Mouse (Mus musculus) cortical plate, adult 2 months (tissue): ENCODE measurements around the gene Syce3. TPM values are rescaled to one million over a fixed set of nuclear protein-coding genes. Genes with fewer than 3 reads are reported as not detected.

Experiments used
- H3K27ac ChIP-seq: fragments of 200-500 bp; 2 replicates; pipeline ENCODE4 v1.5.1; 2012; ENCODE audit warnings: low read length, control low read depth, inconsistent platforms; ENCODE audit not compliant: insufficient read depth
- H3K4me1 ChIP-seq: fragments of 200-500 bp; 2 replicates; pipeline ENCODE4 v1.6.1; 2011; ENCODE audit warnings: low read length; ENCODE audit not compliant: control insufficient read depth, insufficient read depth
- H3K4me3 ChIP-seq: fragments of 200-500 bp; 2 replicates; pipeline ENCODE4 v1.5.1; 2011; ENCODE audit warnings: mild to moderate bottlenecking, low read length, control low read depth; ENCODE audit not compliant: insufficient read depth
- CTCF ChIP-seq: fragments of 200-500 bp; IDR thresholded peaks from 2 replicates; pipeline ENCODE4 v1.5.1; 2011; ENCODE audit warnings: mild to moderate bottlenecking, control low read depth, low read length; ENCODE audit not compliant: insufficient read depth; ENCODE audit errors: extremely low read depth
- POLR2A ChIP-seq: fragments of 200-500 bp; IDR thresholded peaks from 2 replicates; pipeline ENCODE4 v1.6.1; 2011; ENCODE audit warnings: mild to moderate bottlenecking, low read length, control low read depth; ENCODE audit not compliant: insufficient read depth; ENCODE audit errors: extremely low read depth
- polyA plus RNA-seq: library from polyadenylated mRNA; depleted of rRNA; stranded (reverse); fragments of >200 nt; gene quantifications from 2 replicates; pipeline ENCODE4 v1.2.3, GENCODE M21; 2012

The Syce3 gene
- polyA plus RNA-seq, 1 experiment: 0.33 TPM

DNA sequence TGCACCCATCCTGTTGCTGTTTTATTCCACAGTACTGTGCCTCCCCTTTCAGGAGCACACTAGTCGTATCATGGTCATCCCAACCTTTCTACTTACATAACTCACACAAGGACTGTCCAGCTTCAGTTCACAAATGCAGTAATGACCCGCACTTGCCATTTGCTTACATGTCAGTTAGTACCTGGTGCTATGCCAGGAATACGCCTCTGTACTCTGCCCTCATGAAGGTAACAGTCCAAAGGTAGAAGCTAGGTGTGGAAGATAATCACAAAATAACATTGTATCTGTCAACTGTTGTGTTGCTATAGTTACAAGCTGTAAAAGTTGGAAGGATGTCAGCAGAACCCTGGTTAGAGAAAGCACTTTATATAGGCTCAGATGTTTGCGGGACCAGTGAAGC is 13.4 kb downstream of the Syce3 start:
- no peak for TF ChIP-seq POLR2A
- no peak for TF ChIP-seq CTCF
- no peak overlapping the region for H3K4me3 ChIP-seq
- no peak overlapping the region for H3K27ac ChIP-seq
- H3K4me1 ChIP-seq: no peaks in the 10 kb centered on the region

DNA sequence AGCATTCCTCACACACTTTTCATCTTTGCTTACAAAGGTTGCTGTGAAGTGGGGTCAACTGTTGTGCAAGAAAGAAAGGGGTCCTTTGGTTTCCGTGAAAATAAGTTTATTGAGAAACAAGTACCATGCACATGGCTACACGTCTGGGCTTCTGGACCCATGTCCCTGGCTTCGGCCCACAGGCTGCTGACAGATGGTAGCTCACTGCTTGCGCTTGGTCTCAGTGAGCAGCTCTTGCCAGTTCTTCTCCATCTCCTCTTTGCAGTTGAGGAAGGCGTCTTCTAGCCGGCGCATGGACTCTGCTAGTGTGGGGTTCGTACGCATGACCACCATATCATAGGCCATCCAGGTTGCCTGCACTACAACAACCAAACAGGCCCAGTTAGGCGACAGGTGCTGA is 20.2 kb downstream of the Syce3 start:
- Histone ChIP-seq H3K27ac (no peak overlapping the region), H3K4me3 (no peak overlapping the region), H3K4me1 (no peaks in the 10 kb centered on the region)
- TF ChIP-seq POLR2A: no peak

GRCm38 (mm10) chr15:89387127-89387526 is 23.2 kb downstream of the Syce3 start:
- TF ChIP-seq CTCF: no peak
- TF ChIP-seq POLR2A: no peak
- no peak overlapping the region for H3K27ac ChIP-seq
- no peak overlapping the region for H3K4me3 ChIP-seq
- no peaks in the 10 kb centered on the region for H3K4me1 ChIP-seq

DNA sequence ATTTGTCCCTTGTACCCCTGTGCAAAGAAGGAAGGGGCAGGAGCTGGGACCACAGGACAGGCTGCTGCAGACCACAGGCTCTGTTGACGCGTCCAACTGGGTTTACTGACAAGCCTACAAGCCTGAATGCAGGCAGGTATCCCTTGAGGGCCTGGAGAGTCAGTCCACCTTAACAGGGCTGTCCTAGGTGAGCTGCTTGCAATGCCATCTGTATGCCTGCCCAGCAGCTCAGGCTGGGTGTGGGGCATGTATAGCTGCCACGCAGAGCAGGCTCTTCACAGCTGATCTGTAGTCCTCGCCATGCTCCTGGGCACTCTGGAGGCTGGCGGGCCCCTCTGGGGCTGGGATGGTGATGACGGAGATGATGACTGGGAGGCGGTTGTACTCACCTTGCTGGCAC is 25.7 kb downstream of the Syce3 start, which contains the start of gene Klhdc7b:
Gene Klhdc7b, plus strand, starts transcription at position 301 of the 400 bp plus-strand sequence.
- no peak within 1 kb of the TSS for H3K4me3 ChIP-seq
- no peak within 1 kb of the TSS for H3K27ac ChIP-seq
- no peak for TF ChIP-seq POLR2A
- no peak for TF ChIP-seq CTCF
- no peaks in the 10 kb centered on the region for H3K4me1 ChIP-seq

GRCm38 (mm10) chr15:89379429-89379828 is 30.9 kb downstream of the Syce3 start:
- no peaks in the 10 kb centered on the region for H3K4me1 ChIP-seq
- no peak for TF ChIP-seq POLR2A
- TF ChIP-seq CTCF: no peak
- H3K27ac ChIP-seq: no peak overlapping the region
- peak overlapping the region; percentile 44; the same call in 1 of the 2 replicates for H3K4me3 ChIP-seq

DNA sequence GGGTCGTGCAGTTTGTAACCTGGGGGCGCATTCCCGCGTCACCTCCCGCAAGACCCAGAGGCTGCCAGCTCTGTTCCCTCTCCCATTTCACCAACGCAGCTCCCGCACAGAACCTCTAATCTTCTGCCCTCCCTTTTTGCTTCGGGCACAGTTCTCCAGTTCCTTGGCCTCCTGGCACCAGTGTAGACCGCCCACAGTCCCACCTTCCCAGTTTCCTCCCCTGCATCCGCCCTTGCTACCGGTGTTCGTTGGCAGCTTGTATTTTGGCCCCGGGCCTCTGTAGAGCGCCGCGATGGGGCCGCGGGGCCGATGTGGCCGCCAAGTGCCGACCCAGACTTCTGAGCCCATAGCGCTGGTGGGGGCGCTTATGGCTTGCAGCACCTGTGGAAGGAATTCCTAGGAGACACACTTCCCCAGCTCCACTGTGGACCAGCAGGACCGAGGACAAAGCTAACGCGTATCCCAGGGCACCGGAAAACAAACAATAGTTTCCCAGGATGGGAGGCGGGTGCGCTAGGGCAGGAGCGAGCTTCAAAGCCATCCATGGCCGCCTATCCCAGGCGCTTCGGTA is 31.4 kb downstream of the Syce3 start, which contains the start of gene Odf3b:
Gene Odf3b, minus strand, starts transcription at position 452 of the 571 bp plus-strand sequence.
- TF ChIP-seq CTCF: no peak
- no peak for TF ChIP-seq POLR2A
- peak within 1 kb of the TSS; percentile 44 for H3K4me3 ChIP-seq
- H3K4me1 ChIP-seq: no peaks in the 10 kb centered on the region
- H3K27ac ChIP-seq: no peak within 1 kb of the TSS

DNA sequence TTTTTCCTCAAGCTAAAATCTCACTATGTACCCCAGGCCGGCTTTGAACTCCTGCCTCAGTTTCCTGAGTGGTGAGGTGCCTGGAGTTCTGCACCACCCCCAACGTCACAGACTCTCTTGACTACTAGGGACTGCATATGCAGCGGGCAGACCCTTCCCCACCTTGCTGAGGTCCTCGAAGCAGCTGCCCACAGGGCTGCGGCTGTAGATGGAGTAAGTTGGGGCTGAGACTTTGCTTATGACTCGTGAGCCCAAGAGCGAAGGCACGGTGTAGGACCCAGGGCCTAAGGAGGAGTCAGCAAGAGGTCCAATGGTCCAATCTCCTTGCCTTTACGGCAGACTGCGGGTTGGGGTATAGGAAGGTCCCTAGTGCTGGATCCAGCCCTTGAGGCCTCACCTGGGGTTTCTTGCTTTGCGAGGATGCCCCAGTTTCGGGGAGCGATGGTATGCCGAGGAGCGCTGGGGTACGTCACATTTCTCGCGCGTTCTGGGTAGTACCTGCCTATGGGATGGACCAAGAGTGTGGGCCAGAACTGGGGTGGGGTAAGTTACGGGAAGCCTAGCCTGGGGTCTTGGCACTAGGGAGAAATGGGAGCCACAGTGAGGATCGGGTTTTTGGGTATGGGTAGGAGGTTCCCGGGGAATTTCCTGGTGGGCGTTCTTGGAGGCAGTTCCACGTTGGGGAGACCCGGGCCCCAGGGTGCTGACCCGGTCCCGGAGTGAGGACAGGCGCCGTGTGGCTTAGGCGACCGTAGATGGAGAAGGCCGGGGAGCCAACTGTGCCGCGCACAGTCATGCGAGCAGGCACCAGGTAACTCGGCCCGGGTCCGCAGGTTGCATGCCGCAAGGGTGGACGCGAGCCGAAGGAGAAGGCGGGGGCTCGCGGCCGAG is 32.1 kb downstream of the Syce3 start:
- Histone ChIP-seq H3K4me3 (peak overlapping the region; percentile 44), H3K4me1 (no peaks in the 10 kb centered on the region), H3K27ac (no peak overlapping the region)
- no peak for TF ChIP-seq CTCF
- TF ChIP-seq POLR2A: no peak

DNA sequence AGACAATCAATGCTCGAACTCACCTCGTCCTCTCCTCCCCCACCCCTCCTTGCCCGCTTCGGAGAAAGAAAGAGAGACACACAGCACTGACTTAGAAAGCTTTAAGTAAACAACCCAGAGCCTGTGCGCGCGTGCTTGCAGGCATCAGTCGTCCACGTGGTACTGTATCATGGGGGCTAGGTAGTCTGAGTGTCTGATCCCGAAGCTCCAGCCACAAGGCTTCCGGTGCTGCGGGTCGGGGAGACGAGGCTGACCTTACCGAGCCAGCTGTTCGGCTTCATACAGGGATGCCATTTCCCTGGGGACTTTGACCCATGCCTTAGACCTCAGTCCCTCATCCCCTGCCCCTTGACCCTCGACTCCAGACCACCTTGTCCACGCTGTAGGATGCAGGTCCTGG is 32.9 kb downstream of the Syce3 start:
- Histone ChIP-seq H3K4me1 (no peaks in the 10 kb centered on the region), H3K4me3 (no peak overlapping the region), H3K27ac (no peak overlapping the region)
- TF ChIP-seq POLR2A: no peak

DNA sequence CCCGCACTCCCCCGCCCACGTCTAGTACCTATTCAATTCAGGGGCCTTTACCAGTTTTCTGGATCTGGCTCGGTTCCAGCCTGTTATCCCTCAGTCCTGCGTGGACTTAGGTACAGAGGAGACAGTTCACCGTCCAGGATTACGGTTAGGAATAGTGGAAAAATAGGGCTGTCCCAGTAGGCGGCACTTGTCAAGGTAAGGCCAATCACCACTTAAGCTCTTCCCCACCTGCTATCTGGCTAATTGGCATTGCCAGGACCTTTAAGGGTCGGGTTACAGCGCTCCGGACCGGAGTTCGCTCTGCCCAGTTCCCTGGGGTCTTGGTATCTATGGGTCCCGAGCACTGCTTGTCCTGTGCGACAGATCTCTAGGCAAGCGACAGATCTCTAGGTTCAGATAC is 33.3 kb downstream of the Syce3 start, which contains the start of gene Tymp:
Gene Tymp, minus strand, starts transcription at position 83 of the 400 bp plus-strand sequence.
- no peak within 1 kb of the TSS for H3K27ac ChIP-seq
- no peaks in the 10 kb centered on the region for H3K4me1 ChIP-seq
- H3K4me3 ChIP-seq: no peak within 1 kb of the TSS; the same call in 1 of the 2 replicates
- no peak for TF ChIP-seq POLR2A
- no peak for TF ChIP-seq CTCF

DNA sequence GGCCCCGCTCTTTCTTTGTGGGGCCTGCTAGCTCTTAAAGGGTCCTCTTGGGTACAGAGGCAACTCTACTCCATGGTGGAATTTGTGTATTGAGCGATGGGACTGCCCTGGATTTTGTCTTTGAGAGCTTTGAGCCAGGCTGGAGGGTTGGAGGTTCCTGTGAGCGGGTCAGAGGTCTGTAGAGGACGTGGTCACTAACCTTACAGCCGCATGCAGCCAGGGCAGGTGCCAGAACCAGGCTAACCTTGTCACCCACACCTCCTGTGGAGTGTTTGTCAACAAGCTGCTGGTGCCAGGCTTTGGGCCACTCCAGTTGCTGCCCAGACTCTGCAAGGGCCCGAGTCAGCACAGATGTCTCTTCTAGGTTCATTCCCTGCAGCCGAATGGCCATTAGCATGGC is 34.3 kb downstream of the Syce3 start:
- Histone ChIP-seq H3K27ac (no peak overlapping the region), H3K4me3 (no peak overlapping the region), H3K4me1 (no peaks in the 10 kb centered on the region)
- TF ChIP-seq POLR2A (no peak), CTCF (no peak)

DNA sequence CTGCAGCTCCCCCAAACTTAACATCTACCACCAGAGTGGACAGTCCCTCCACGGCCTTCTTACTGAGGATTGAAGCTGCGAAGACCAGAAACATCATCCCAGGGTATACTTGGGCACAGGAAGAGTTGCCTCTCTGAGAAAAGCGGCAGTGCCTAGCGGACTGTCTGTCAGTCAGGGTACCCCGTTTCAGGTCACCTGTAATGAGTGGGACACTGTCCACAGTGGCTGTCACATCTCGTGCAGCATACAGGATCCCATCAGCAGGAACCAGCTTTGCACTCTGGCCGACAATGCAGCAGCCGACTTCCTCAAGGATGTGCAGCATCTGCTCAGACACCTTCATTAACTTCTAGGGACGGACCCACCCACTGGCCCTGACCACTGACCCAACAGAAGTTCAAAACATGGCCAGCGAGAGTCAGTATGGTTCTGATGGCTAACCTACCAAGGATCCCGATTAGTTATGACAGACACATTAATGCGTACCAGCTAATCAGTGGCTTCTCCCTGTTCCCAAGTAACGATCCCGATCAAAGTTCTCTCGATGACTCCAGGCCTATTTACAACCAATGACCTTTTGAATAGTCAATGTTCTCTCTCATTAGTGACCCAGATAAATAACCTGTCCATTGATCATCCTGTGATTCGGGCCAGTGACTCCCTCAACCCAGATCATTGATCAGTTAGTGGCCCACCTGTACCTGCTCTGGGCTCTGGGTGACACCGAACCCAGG is 35.3 kb downstream of the Syce3 start:
- H3K27ac ChIP-seq: no peak overlapping the region
- TF ChIP-seq CTCF: no peak
- no peak for TF ChIP-seq POLR2A
- H3K4me1 ChIP-seq: no peaks in the 10 kb centered on the region
- peak overlapping the region; percentile 76; the same call in 1 of the 2 replicates for H3K4me3 ChIP-seq
